Mouse (Mus musculus): Measurements from ENCODE around the gene Gjb6. TPM values are rescaled to one million over a fixed set of nuclear protein-coding genes. Genes with fewer than 3 reads are reported as not detected.
A peak's percentile ranks its signal among the peaks of the same experiment; 100 is the strongest.

Gene Gjb6
- polyA plus RNA-seq, 1 experiment from 2014 or later: 0.10 TPM

GRCm38 (mm10) chr14:57107091-57107490 lies 26.3 kb downstream of the Gjb6 start:
- no peaks in the 10 kb centered on the region for H3K9me3 ChIP-seq
- H3K27me3 ChIP-seq: peaks cover 74% of the 10 kb centered on the region
- WGBS: 43% methylated on average over 8 of the region's 8 CpGs
- H3K4me3 ChIP-seq: no peak overlapping the region
- no peak for ATAC-seq (ENCODE audit: borderline replicate concordance, extremely low read depth, low FRiP score, low TSS enrichment)
- H3K4me2 ChIP-seq: no peak overlapping the region
- H3K4me1 ChIP-seq: peaks cover 12% of the 10 kb centered on the region; the same call in 1 of the 2 replicates
- H3K9ac ChIP-seq: no peak overlapping the region
- H3K27ac ChIP-seq: no peak overlapping the region
- no peaks in the 10 kb centered on the region for H3K36me3 ChIP-seq

GRCm38 (mm10) chr14:57105721-57106120 lies 27.7 kb downstream of the Gjb6 start:
- Histone ChIP-seq H3K27me3 (peaks cover 73% of the 10 kb centered on the region), H3K9me3 (no peaks in the 10 kb centered on the region), H3K4me1 (peaks cover 12% of the 10 kb centered on the region; the same call in 1 of the 2 replicates), H3K36me3 (no peaks in the 10 kb centered on the region), H3K9ac (no peak overlapping the region), H3K27ac (no peak overlapping the region), H3K4me2 (no peak overlapping the region), H3K4me3 (no peak overlapping the region)
- no peak for ATAC-seq (ENCODE audit: borderline replicate concordance, extremely low read depth, low FRiP score, low TSS enrichment)
- WGBS: 50% methylated on average over 11 of the region's 11 CpGs

- no peaks in the 10 kb centered on the region for H3K9me3 ChIP-seq
- H3K9ac ChIP-seq: no peak overlapping the region
- no peak for ATAC-seq (ENCODE audit: borderline replicate concordance, extremely low read depth, low FRiP score, low TSS enrichment)
- H3K27ac ChIP-seq: no peak overlapping the region
- H3K27me3 ChIP-seq: peaks cover 73% of the 10 kb centered on the region
- WGBS: 13% methylated on average over 14 of the region's 14 CpGs
- peak overlapping the region; percentile 56 for H3K4me3 ChIP-seq
- peaks cover 12% of the 10 kb centered on the region; the same call in 1 of the 2 replicates for H3K4me1 ChIP-seq
- peak overlapping the region; percentile 100 for H3K4me2 ChIP-seq
- no peaks in the 10 kb centered on the region for H3K36me3 ChIP-seq
Measured at GRCm38 (mm10) chr14:57105111-57105510, 28.3 kb downstream of the Gjb6 start.

- Histone ChIP-seq H3K27ac (no peak within 1 kb of the TSS), H3K4me1 (peaks cover 12% of the 10 kb centered on the region; the same call in 1 of the 2 replicates), H3K4me2 (peak within 1 kb of the TSS; percentile 100), H3K4me3 (peak within 1 kb of the TSS; percentile 56), H3K27me3 (peaks cover 73% of the 10 kb centered on the region), H3K9me3 (no peaks in the 10 kb centered on the region), H3K36me3 (no peaks in the 10 kb centered on the region), H3K9ac (peak within 1 kb of the TSS; percentile 33; the same call in 1 of the 2 replicates)
- ATAC-seq (ENCODE audit: borderline replicate concordance, extremely low read depth, low FRiP score, low TSS enrichment): peak; percentile 60
- WGBS: under 1% methylated on average over 79 of the region's 101 CpGs
Measured at GRCm38 (mm10) chr14:57104106-57105023, 29.0 kb downstream of the Gjb6 start, which contains the start of gene Gjb2. Gjb2 (minus strand) TSS chr14:57104702.

- H3K4me2 ChIP-seq: peak overlapping the region; percentile 100
- no peak for ATAC-seq (ENCODE audit: borderline replicate concordance, extremely low read depth, low FRiP score, low TSS enrichment)
- H3K36me3 ChIP-seq: no peaks in the 10 kb centered on the region
- no peak overlapping the region for H3K27ac ChIP-seq
- WGBS: 2% methylated on average over 22 of the region's 22 CpGs
- H3K9ac ChIP-seq: peak overlapping the region; percentile 33; the same call in 1 of the 2 replicates
- H3K4me3 ChIP-seq: peak overlapping the region; percentile 56
- H3K4me1 ChIP-seq: peaks cover 12% of the 10 kb centered on the region; the same call in 1 of the 2 replicates
- no peaks in the 10 kb centered on the region for H3K9me3 ChIP-seq
- H3K27me3 ChIP-seq: peaks cover 73% of the 10 kb centered on the region
Measured at GRCm38 (mm10) chr14:57103711-57104105, 29.7 kb downstream of the Gjb6 start.

- no peak overlapping the region for H3K9ac ChIP-seq
- H3K36me3 ChIP-seq: no peaks in the 10 kb centered on the region
- ATAC-seq (ENCODE audit: borderline replicate concordance, extremely low read depth, low FRiP score, low TSS enrichment): no peak
- H3K4me1 ChIP-seq: peaks cover 12% of the 10 kb centered on the region; the same call in 1 of the 2 replicates
- 0 out of 2 replicates have a peak overlapping the region, but pooled peaks have one; percentile 56 for H3K4me3 ChIP-seq
- 53% methylated on average over 6 of the region's 6 CpGs for WGBS
- H3K9me3 ChIP-seq: no peaks in the 10 kb centered on the region
- no peak overlapping the region; the same call in 1 of the 2 replicates for H3K4me2 ChIP-seq
- no peak overlapping the region for H3K27ac ChIP-seq
- H3K27me3 ChIP-seq: peaks cover 69% of the 10 kb centered on the region
Measured at GRCm38 (mm10) chr14:57103121-57103520, 30.3 kb downstream of the Gjb6 start.

GRCm38 (mm10) chr14:57101623-57102022 lies 31.8 kb downstream of the Gjb6 start:
- Histone ChIP-seq H3K27ac (no peak overlapping the region), H3K9me3 (no peaks in the 10 kb centered on the region), H3K4me2 (no peak overlapping the region), H3K27me3 (peaks cover 54% of the 10 kb centered on the region), H3K4me1 (peaks cover 12% of the 10 kb centered on the region; the same call in 1 of the 2 replicates), H3K4me3 (no peak overlapping the region), H3K9ac (no peak overlapping the region), H3K36me3 (no peaks in the 10 kb centered on the region)
- 74% methylated on average over 7 of the region's 7 CpGs for WGBS
- ATAC-seq (ENCODE audit: borderline replicate concordance, extremely low read depth, low FRiP score, low TSS enrichment): no peak

GRCm38 (mm10) chr14:57095855-57096254 lies 37.6 kb downstream of the Gjb6 start:
- WGBS: 59% methylated on average over 4 of the region's 4 CpGs
- Histone ChIP-seq H3K36me3 (no peaks in the 10 kb centered on the region), H3K9me3 (no peaks in the 10 kb centered on the region), H3K4me1 (no peaks in the 10 kb centered on the region), H3K27ac (no peak overlapping the region), H3K27me3 (0 out of 2 replicates have a peak, but pooled peaks cover 2% of the 10 kb centered on the region), H3K4me3 (no peak overlapping the region), H3K9ac (no peak overlapping the region), H3K4me2 (no peak overlapping the region)
- ATAC-seq (ENCODE audit: borderline replicate concordance, extremely low read depth, low FRiP score, low TSS enrichment): no peak

- no peak overlapping the region for H3K27ac ChIP-seq
Measured at GRCm38 (mm10) chr14:57093029-57093428, 40.4 kb downstream of the Gjb6 start.

GRCm38 (mm10) chr14:57090001-57090400 lies 43.4 kb downstream of the Gjb6 start:
- WGBS: 32% methylated on average over 2 of the region's 2 CpGs
- Histone ChIP-seq H3K27me3 (no peaks in the 10 kb centered on the region), H3K9ac (no peak overlapping the region), H3K36me3 (no peaks in the 10 kb centered on the region), H3K4me2 (no peak overlapping the region), H3K27ac (no peak overlapping the region), H3K9me3 (no peaks in the 10 kb centered on the region), H3K4me3 (no peak overlapping the region), H3K4me1 (peaks cover 6% of the 10 kb centered on the region; the same call in 1 of the 2 replicates)
- no peak for ATAC-seq (ENCODE audit: borderline replicate concordance, extremely low read depth, low FRiP score, low TSS enrichment)

More at GRCm38 (mm10) chr14:57093029-57093428, 40.4 kb downstream of the Gjb6 start:
- no peaks in the 10 kb centered on the region for H3K27me3 ChIP-seq
- H3K36me3 ChIP-seq: no peaks in the 10 kb centered on the region
- no peak overlapping the region for H3K9ac ChIP-seq
- no peaks in the 10 kb centered on the region for H3K4me1 ChIP-seq
- 4% methylated on average over 8 of the region's 8 CpGs for WGBS
- H3K4me3 ChIP-seq: no peak overlapping the region
- ATAC-seq (ENCODE audit: borderline replicate concordance, extremely low read depth, low FRiP score, low TSS enrichment): no peak
- H3K4me2 ChIP-seq: no peak overlapping the region
- H3K9me3 ChIP-seq: no peaks in the 10 kb centered on the region

- Histone ChIP-seq H3K4me3 (no peak overlapping the region), H3K9ac (no peak overlapping the region), H3K9me3 (no peaks in the 10 kb centered on the region), H3K36me3 (no peaks in the 10 kb centered on the region), H3K27ac (no peak overlapping the region), H3K4me2 (no peak overlapping the region), H3K27me3 (no peaks in the 10 kb centered on the region), H3K4me1 (peaks cover 15% of the 10 kb centered on the region)
- ATAC-seq (ENCODE audit: borderline replicate concordance, extremely low read depth, low FRiP score, low TSS enrichment): no peak
- WGBS: 77% methylated on average over 7 of the region's 7 CpGs
Measured at GRCm38 (mm10) chr14:57089107-57089506, 44.3 kb downstream of the Gjb6 start.

GRCm38 (mm10) chr14:57084180-57084668 lies 49.2 kb downstream of the Gjb6 start:
- H3K9ac ChIP-seq: no peak overlapping the region
- WGBS: 10% methylated on average over 11 of the region's 11 CpGs
- peaks cover 23% of the 10 kb centered on the region for H3K4me1 ChIP-seq
- no peak overlapping the region for H3K4me2 ChIP-seq
- H3K4me3 ChIP-seq: no peak overlapping the region
- H3K27me3 ChIP-seq: no peaks in the 10 kb centered on the region
- ATAC-seq (ENCODE audit: borderline replicate concordance, extremely low read depth, low FRiP score, low TSS enrichment): no peak
- no peaks in the 10 kb centered on the region for H3K36me3 ChIP-seq
- peak overlapping the region; percentile 73 for H3K27ac ChIP-seq
- no peaks in the 10 kb centered on the region for H3K9me3 ChIP-seq
